Mouse (Mus musculus) layer of hippocampus, postnatal 25 days (tissue): Measurements from ENCODE around the gene Cbx2. TPM values are rescaled to one million over a fixed set of nuclear protein-coding genes. Genes with fewer than 3 reads are reported as not detected.

ENCODE experiments used
- total RNA-seq, 2 experiments: library from RNA; stranded (reverse); gene quantifications; 2 replicates each; pipeline ENCODE4 v1.2.3; 2021

Gene Cbx2
- total RNA-seq, 2 experiments from 2014 or later: 4.0 to 4.4 TPM

Other genes with a start within 250 kb of the Cbx2 start
- 100 to 1,000 TPM; 266 to 285 TPM for gene Rbfox3, start 111.4 kb upstream of the Cbx2 start, total RNA-seq
- not detected for gene Enpp7, start 34.8 kb upstream of the Cbx2 start, total RNA-seq
- gene Cbx8, start 18.0 kb downstream of the Cbx2 start, total RNA-seq: 10 to 100 TPM; 13.8 to 16.7 TPM
- gene Cbx4, start 63.3 kb downstream of the Cbx2 start, total RNA-seq: 10 to 100 TPM; 62.1 to 67.7 TPM
- gene Tbc1d16, start 205.5 kb downstream of the Cbx2 start, total RNA-seq: 10 to 100 TPM; 53.6 to 55.9 TPM
- 1 to 10 TPM; 1.5 to 5.5 TPM for gene Ccdc40, start 205.6 kb downstream of the Cbx2 start, total RNA-seq
- gene Gaa, start 244.9 kb downstream of the Cbx2 start, total RNA-seq: 100 to 1,000 TPM; 304 to 308 TPM